Mouse (Mus musculus) liver, adult 2 months (tissue): ENCODE data around the gene Fam53a.

Source experiments
- CTCF ChIP-seq: fragments of 200-500 bp; IDR thresholded peaks from 2 replicates; pipeline ENCODE4 v1.5.1; 2011; ENCODE audit warnings: low read depth, low read length, control low read depth
- POLR2A ChIP-seq: fragments of 200-500 bp; IDR thresholded peaks from 2 replicates; pipeline ENCODE4 v1.6.1; 2011; ENCODE audit warnings: low read length, control low read depth; ENCODE audit not compliant: insufficient read depth; ENCODE audit errors: extremely low read depth

DNA sequence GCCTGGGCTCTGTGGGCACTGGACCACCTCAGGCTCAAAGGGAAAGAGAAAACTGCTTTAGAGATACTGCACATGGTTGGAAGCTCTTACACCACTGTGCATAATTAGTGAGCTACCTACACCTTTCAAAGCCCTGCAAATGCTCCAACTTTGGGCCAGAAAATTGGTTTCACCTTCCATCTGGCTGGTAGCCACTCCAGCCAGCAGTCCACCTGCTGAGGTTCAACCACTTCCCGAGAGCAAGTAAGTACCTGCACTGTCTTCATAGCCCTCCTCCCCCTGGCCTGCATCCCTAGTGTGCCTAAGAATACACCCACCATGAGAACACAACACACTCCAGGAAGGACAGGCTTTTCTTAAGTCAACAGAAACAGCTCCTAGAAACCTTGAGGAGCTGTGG, 17.6 kb downstream of the Fam53a start:
- TF ChIP-seq CTCF (no peak), POLR2A (no peak)
